Mouse (Mus musculus) small intestine, adult 2 months (tissue): ENCODE measurements around the gene Rbm44. TPM values are rescaled to one million over a fixed set of nuclear protein-coding genes. Genes with fewer than 3 reads are reported as not detected.

ENCODE experiments used
- H3K27ac ChIP-seq: fragments of 200-500 bp; 2 replicates; pipeline ENCODE4 v1.5.1; 2012; ENCODE audit warnings: low read depth, low read length, control low read depth, inconsistent platforms; ENCODE audit not compliant: insufficient read depth
- H3K27me3 ChIP-seq: fragments of 200-500 bp; 2 replicates; pipeline ENCODE4 v1.6.1; 2012; ENCODE audit warnings: mild to moderate bottlenecking, moderate library complexity, low read length, inconsistent platforms; ENCODE audit not compliant: control insufficient read depth, insufficient read depth
- H3K36me3 ChIP-seq: fragments of 200-500 bp; 2 replicates; pipeline ENCODE4 v1.6.1; 2012; ENCODE audit warnings: mild to moderate bottlenecking, low read length, control low read depth, inconsistent platforms; ENCODE audit not compliant: control insufficient read depth, insufficient read depth
- H3K4me1 ChIP-seq: fragments of 200-500 bp; 2 replicates; pipeline ENCODE4 v1.6.1; 2012; ENCODE audit warnings: low read length, inconsistent platforms, mixed read lengths; ENCODE audit not compliant: control insufficient read depth, insufficient read depth, insufficient read length
- H3K4me3 ChIP-seq: fragments of 200-500 bp; 2 replicates; pipeline ENCODE4 v1.5.1; 2012; ENCODE audit warnings: low read depth, mild to moderate bottlenecking, control low read depth, inconsistent platforms, low read length, moderate library complexity
- CTCF ChIP-seq: fragments of 200-500 bp; IDR thresholded peaks from 2 replicates; pipeline ENCODE4 v1.5.1; 2012; ENCODE audit warnings: low read depth, mild to moderate bottlenecking, control low read depth, inconsistent platforms, low read length, moderate library complexity, mixed read lengths; ENCODE audit not compliant: insufficient replicate concordance, insufficient read length; ENCODE audit errors: extremely low read depth
- POLR2A ChIP-seq: fragments of 200-500 bp; IDR thresholded peaks from 2 replicates; pipeline ENCODE4 v1.6.1; 2012; ENCODE audit warnings: low read depth, mild to moderate bottlenecking, control low read depth, inconsistent platforms, low read length, moderate library complexity
- WGBS: fragments of 180-500 bp; shearing (Covaris S2); methylation state at CpG from one replicate; pipeline ENCODE4 v1.1.7; 2018; 5-methylcytosine and 5-hydroxymethylcytosine counted together
- polyA plus RNA-seq: library from polyadenylated mRNA; depleted of rRNA; stranded (reverse); fragments of >200 nt; gene quantifications from 2 replicates; pipeline ENCODE4 v1.2.3, GENCODE M21; 2012

The Rbm44 gene
- polyA plus RNA-seq, 1 experiment = not detected

- WGBS = 69% methylated on average over 10 of the region's 10 CpGs
- peaks cover 5% of the 10 kb centered on the region; the same call in 1 of the 2 replicates for H3K27me3 ChIP-seq
- no peak for TF ChIP-seq POLR2A
- peaks cover 6% of the 10 kb centered on the region; the same call in 1 of the 2 replicates for H3K4me1 ChIP-seq
- no peaks in the 10 kb centered on the region for H3K36me3 ChIP-seq
- no peak overlapping the region for H3K4me3 ChIP-seq
- no peak overlapping the region for H3K27ac ChIP-seq
These were observed 38.4 kb downstream of the Rbm44 start for GRCm38 (mm10) chr1:91183305-91183704.

- no peak overlapping the region for H3K27ac ChIP-seq
- no peak overlapping the region for H3K4me3 ChIP-seq
- H3K36me3 ChIP-seq = no peaks in the 10 kb centered on the region
- 81% methylated on average over 6 of the region's 6 CpGs for WGBS
- no peaks in the 10 kb centered on the region for H3K4me1 ChIP-seq
- no peak for TF ChIP-seq CTCF
- no peak for TF ChIP-seq POLR2A
- H3K27me3 ChIP-seq = no peaks in the 10 kb centered on the region
These were observed 41.8 kb downstream of the Rbm44 start for GRCm38 (mm10) chr1:91186677-91187076.

- 69% methylated on average over 5 of the region's 5 CpGs for WGBS
- Histone ChIP-seq H3K4me1 (no peaks in the 10 kb centered on the region), H3K4me3 (no peak overlapping the region), H3K36me3 (no peaks in the 10 kb centered on the region), H3K27ac (no peak overlapping the region), H3K27me3 (no peaks in the 10 kb centered on the region)
- TF ChIP-seq CTCF (no peak), POLR2A (no peak)
These were observed 42.4 kb downstream of the Rbm44 start for GRCm38 (mm10) chr1:91187315-91187714.

GRCm38 (mm10) chr1:91187786-91188640 lies 43.1 kb downstream of the Rbm44 start:
- Histone ChIP-seq H3K27me3 (no peaks in the 10 kb centered on the region), H3K27ac (no peak overlapping the region), H3K4me1 (no peaks in the 10 kb centered on the region), H3K4me3 (no peak overlapping the region), H3K36me3 (no peaks in the 10 kb centered on the region)
- TF ChIP-seq POLR2A (no peak), CTCF (no peak)
- WGBS = 76% methylated on average over 7 of the region's 7 CpGs

GRCm38 (mm10) chr1:91188851-91189460 lies 44.1 kb downstream of the Rbm44 start:
- Histone ChIP-seq H3K27me3 (0 out of 2 replicates have a peak, but pooled peaks cover 2% of the 10 kb centered on the region), H3K4me1 (no peaks in the 10 kb centered on the region), H3K27ac (no peak overlapping the region), H3K4me3 (no peak overlapping the region), H3K36me3 (no peaks in the 10 kb centered on the region)
- no peak for TF ChIP-seq POLR2A
- TF ChIP-seq CTCF = no peak
- WGBS = 84% methylated on average over 10 of the region's 10 CpGs

GRCm38 (mm10) chr1:91192184-91192583 lies 47.3 kb downstream of the Rbm44 start:
- WGBS = 71% methylated on average over 8 of the region's 8 CpGs

GRCm38 (mm10) chr1:91193242-91193641 lies 48.4 kb downstream of the Rbm44 start:
- 76% methylated on average over 4 of the region's 4 CpGs for WGBS
- TF ChIP-seq POLR2A (no peak), CTCF (no peak)
- Histone ChIP-seq H3K4me1 (no peaks in the 10 kb centered on the region), H3K36me3 (no peaks in the 10 kb centered on the region), H3K4me3 (no peak overlapping the region), H3K27me3 (0 out of 2 replicates have a peak, but pooled peaks cover 2% of the 10 kb centered on the region), H3K27ac (no peak overlapping the region)

More at GRCm38 (mm10) chr1:91192184-91192583, 47.3 kb downstream of the Rbm44 start:
- no peaks in the 10 kb centered on the region for H3K4me1 ChIP-seq
- 0 out of 2 replicates have a peak, but pooled peaks cover 2% of the 10 kb centered on the region for H3K27me3 ChIP-seq
- no peak overlapping the region for H3K4me3 ChIP-seq
- no peak for TF ChIP-seq CTCF
- no peak for TF ChIP-seq POLR2A
- H3K36me3 ChIP-seq = no peaks in the 10 kb centered on the region
- H3K27ac ChIP-seq = no peak overlapping the region
